Mouse (Mus musculus) skeletal muscle tissue, adult 2 months (tissue): ENCODE data around the gene Dusp6.

Source experiments
- DNase-seq: peaks from one replicate; pipeline ENCODE4 v3.0.0-alpha.2; 2012; ENCODE audit warnings: low read depth, low spot score

Gene Dusp6

DNA sequence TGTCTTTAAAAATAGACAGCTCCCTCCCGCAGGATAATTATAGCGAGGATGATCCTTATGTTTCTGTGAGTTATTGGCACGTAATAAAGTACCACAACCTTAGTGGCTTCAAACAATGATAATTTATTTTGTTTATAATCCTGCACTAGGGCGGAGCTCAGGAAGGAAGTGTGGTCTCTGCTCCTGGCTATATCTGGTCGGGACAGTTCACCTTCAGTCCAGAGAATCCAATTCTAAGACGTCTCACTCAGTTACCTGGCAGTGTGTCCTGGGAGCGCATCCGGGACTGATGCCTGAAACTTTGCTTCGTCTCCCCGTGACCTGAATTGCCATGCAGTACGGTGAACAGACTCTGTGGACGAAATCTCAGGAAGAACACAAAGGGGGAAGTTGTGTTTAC, 10.0 kb downstream of the Dusp6 start:
- DNase-seq, result no peak

DNA sequence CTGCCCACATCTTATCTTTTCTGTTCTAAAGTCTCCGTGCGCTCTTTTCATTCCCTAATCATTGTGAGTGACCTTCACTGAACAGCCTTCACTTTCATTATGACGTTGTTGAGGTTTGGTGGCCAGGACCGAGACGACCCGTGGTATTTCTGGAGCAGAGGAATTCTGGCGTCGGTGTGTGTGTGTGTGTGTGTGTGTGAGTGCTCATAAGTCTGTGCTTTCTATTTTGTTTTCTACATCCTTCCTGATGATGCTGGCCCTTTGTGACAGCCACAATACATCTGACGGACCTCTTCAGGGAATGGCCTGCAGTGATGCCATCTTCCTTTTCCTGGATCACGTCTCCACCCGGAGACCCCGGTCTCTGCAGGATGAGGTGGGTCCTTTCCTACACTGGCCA, 11.6 kb downstream of the Dusp6 start:
- no peak for DNase-seq

GRCm38 (mm10) chr10:99279067-99279880, 16.2 kb downstream of the Dusp6 start:
- DNase-seq, result no peak

- DNase-seq, result no peak
Measured at GRCm38 (mm10) chr10:99283981-99284385, 21.0 kb downstream of the Dusp6 start.

GRCm38 (mm10) chr10:99284918-99285317, 21.9 kb downstream of the Dusp6 start:
- no peak for DNase-seq

GRCm38 (mm10) chr10:99285759-99286158, 22.7 kb downstream of the Dusp6 start:
- DNase-seq, result no peak

GRCm38 (mm10) chr10:99286213-99286612, 23.2 kb downstream of the Dusp6 start:
- DNase-seq, result no peak

GRCm38 (mm10) chr10:99286787-99287186, 23.8 kb downstream of the Dusp6 start:
- DNase-seq, result no peak

DNA sequence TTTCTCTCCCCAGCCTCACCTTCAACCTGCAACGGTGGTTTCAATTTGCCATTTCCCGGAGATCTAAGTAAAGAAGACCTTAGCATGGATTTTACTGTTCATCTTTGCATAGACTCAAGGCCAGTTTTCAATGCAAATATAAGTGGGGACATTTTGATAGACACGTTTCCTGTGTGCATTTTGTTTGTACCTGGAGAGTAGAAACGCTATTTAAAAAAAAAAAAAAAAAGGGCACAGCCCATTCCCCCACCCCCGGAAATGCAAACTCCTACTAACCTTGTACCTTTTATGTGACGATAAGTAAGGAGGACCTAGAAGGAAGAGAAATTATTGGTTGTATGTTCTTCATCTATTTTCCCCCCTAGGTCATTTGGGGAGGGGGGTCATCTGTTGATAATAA, 24.2 kb downstream of the Dusp6 start:
- DNase-seq, result no peak

GRCm38 (mm10) chr10:99289176-99289575, 26.1 kb downstream of the Dusp6 start:
- DNase-seq, result no peak

DNA sequence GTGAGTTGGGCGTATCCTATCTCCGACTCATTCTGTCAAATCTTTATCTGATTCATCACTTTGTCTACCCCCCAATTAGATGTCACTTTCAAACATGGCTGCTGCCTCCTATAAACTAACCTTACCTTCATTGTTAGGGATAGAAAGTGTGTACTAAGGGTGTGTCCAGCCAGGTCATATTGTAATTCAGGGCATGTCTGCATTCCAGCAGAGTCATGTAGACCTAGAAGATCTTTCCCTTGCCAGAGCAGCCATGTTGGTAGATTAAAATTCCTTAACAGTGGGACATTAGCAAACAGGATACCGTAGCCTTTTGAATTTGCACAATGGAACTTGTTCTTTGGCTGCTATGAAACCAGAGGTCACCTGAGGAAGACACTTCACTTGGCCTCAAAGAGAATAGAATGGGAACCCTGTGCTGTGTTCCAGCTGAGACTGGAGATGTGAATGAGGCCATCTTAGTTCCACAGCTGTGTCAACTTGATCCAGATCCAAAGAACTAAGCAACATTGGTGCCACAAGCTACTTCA, 30.1 kb downstream of the Dusp6 start:
- no peak for DNase-seq

- peak; percentile 13 for DNase-seq
Measured at GRCm38 (mm10) chr10:99297721-99298120, 34.7 kb downstream of the Dusp6 start.

DNA sequence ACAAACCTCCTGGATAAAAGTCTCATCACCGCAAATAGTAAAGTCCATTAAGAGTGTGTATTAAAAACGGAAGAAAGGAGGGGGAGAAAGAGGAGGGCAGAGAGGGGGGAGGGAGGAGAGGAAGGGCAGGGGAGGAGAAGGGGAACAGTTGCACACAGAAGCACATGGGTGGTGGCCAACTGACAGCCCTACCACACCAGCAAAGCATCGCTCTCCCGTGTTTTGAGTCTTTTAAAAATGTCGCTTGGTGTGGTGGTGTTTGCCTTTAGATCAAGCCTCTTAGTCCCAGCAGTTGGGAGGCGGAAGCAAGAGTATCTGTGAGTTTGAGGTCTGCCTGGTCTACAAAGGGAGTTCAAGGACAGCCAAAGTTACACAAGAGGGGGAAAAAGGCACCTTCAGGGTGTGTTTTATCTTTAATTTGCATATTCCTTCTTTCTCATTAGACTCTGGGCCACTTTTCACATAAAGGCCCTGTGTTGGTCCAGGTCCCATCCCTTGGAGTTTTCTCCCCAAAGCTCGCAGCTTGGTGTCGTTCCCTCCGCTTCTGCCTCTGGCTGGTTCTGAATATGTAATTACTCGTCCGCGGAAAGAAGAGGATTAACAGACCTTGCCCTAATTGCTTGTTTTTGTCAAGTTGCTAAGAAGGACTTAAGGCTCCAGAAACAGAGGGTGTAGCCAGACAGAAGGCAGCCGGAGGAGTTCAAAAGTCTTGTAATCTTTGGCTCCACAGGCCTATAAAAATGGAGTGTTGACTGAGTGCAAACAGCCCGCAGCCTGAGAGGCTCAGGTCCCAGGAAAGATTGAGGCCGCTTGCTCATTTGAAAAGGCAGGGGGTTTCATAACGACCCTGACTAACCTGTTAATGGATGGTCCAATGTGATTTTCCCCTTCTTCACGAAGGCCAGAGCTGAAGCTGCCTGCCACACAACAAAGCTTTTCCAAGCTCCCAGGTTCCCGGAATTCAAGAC, 35.6 kb downstream of the Dusp6 start:
- no peak for DNase-seq

GRCm38 (mm10) chr10:99299303-99299702, 36.3 kb downstream of the Dusp6 start:
- DNase-seq, result no peak

GRCm38 (mm10) chr10:99302051-99302450, 39.0 kb downstream of the Dusp6 start:
- no peak for DNase-seq

DNA sequence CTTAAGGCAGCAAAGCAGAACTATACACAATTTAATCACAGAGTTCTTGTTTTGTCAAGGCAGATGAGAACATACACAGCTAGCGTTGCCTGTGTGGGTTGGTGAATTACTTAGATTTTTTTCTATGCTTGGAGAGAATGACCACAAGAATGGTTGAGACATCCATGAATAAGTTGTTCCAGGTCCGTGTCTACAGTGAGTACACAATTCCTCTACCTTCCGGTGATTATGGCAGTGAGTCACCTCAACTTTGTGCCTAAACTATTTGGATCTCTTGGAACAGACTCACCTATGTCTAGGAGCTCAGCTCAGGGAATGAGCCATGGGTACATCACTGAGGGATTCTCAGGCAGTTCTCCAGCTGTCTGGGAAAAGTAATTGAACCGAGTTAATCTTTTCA, 45.8 kb downstream of the Dusp6 start:
- no peak for DNase-seq

DNA sequence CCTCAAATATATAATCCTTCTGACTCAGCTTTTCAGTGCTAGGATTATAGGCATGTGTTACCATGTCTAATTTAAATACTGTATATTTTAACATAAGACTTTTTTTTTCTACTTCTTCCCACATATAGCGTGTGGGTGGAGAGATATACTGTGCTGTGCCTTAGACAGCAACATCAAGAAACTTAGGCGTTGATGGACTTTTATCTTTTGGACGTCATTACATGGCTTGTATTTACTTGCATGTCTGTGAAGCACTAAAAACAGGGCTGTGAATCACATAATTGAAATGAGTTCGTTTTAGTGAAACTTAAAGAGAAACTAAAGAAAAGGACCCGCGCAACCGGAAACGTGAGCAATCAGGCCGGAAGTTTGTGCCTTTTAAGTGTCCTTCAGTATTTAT, 46.6 kb downstream of the Dusp6 start:
- no peak for DNase-seq

DNA sequence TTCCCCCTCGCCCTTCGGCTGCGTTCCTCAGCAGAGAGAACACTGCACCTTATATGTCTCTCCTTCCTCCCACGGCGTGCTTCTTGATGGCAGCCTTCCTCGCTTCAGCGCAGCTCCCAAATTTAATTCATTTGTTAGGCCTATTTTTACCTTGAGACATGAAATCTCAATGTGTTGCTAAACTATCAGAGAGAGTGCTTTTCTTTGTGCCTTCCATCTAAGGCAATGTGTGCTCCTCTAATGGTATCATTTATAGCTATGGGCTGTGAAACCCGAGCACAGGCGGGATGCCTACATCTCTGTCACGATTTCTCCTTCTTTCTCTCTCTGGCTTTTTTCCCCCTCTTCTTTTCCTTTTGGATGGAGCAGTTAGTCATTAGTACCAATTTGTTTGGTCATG, 47.2 kb downstream of the Dusp6 start:
- DNase-seq, result no peak

DNA sequence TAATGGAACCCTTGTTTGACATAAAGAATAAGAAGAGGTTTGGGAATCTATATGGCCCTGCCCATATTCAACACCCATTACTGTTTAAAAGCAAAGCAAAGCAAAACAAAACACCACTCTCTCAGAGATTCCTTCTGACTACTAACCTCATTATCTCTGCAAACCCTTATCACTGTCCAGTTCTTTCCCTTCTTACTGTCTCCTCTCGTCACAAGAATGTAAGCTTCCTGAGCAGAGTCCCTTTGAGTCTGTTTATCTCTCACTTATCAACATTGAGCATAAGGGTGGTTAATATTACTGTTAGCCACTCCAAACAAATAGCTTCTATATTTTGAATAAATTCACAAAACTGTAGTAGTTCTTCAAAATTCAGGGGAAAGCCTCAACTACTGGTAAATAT, 48.9 kb downstream of the Dusp6 start:
- DNase-seq, result no peak

DNA sequence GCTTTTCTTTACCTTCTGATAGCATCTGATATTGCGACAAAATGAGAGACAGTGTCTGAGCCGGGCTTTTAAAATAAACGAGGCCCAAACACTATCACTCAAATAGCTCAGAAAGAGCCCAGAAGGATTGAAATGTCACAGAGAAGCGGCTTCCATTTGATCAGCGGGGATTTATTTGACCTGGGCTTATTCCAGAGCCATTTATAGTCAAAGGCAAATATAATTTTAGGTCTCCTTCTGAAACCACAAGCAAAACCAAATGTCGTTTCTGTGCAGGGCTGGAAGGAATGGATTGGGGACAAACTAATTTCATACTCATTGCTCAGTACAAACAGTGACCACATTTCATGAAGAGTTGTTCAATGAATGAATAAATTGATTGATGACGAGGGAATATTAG, 51.3 kb downstream of the Dusp6 start:
- DNase-seq, result no peak

GRCm38 (mm10) chr10:99317057-99317456, 54.0 kb downstream of the Dusp6 start:
- no peak for DNase-seq
